Mouse (Mus musculus) spleen, adult 2 months (tissue): ENCODE results near the gene Eras.

Experiments
- CTCF ChIP-seq: fragments of 200-500 bp; IDR thresholded peaks from 2 replicates; pipeline ENCODE4 v1.5.1; 2011; ENCODE audit warnings: mild to moderate bottlenecking, inconsistent platforms; ENCODE audit not compliant: insufficient read depth, insufficient read length, insufficient replicate concordance; ENCODE audit errors: extremely low read depth
- POLR2A ChIP-seq: fragments of 200-500 bp; IDR thresholded peaks from 2 replicates; pipeline ENCODE4 v1.6.1; 2011; ENCODE audit warnings: low read depth, low read length, inconsistent platforms

GRCm38 (mm10) chrX:7950091-7950490 lies 21.7 kb upstream of the Eras start:
- TF ChIP-seq CTCF (no peak), POLR2A (no peak)
